Mouse (Mus musculus) NIH3T3 (cell line): Measurements from ENCODE around the gene Mrpl37.

Experiments
- DNase-seq: peaks from one replicate; pipeline ENCODE4 v3.0.0-alpha.2; 2012; ENCODE audit warnings: low read depth

Gene Mrpl37

GRCm38 (mm10) chr4:107017257-107017656, 49.4 kb downstream of the Mrpl37 start:
- DNase-seq: no peak

- DNase-seq: no peak
Measured at GRCm38 (mm10) chr4:107015971-107016511, 50.6 kb downstream of the Mrpl37 start.

DNA sequence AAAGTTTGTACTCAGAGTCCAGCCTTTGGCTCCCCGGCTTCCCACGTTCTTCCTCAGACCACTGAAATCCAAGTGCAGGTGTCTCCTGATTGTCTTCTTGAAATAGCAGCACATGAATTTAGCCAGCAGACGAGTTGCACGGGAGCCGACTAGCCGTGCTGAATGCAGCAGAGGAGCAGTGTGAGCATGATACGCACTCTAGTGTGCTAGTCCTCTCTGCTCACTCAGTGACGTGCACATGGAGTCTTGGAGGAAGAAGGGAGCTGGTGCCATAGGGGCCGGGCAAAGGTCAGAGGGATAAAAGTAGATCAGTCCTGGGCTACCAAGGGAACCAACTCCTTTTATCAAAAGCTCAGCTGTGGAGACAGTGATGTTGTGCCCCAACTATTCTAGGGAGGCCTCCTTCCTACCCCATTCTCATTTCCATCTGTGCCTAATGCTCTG, 52.8 kb downstream of the Mrpl37 start:
- DNase-seq: no peak

DNA sequence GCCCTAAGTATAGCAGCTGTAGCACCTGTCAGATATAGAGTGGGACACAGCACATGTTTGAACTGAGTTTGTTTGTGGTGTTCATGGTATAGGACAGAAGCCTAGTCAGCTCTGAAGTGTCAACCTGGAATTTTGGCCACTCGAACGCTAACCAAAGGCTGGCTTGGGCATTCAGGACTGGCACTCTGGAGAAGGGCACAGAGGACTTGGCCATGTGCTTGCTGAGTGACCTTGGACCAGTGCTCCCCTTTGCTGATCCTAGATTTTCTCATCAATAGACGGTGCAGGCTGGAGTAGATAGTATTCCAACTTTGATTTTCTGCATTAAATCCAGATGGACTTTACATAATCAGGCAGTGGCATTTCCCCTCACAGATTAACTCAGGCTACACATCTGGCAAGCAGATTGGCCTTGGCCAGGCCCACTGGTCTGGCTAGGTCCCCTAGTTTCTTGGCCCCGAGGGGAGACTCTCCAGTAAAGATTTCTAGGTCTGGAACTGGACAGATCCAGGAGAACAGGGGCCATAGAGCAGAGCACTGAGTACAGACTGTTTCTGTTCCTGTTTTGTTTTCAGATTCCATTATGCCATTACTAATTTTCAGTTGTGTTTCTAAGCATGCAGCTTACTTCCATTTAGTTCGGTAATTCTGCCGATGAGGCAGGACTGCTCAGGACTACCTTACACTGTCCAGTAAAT, 53.4 kb downstream of the Mrpl37 start:
- peak; percentile 59 for DNase-seq

- no peak for DNase-seq
Measured at GRCm38 (mm10) chr4:107012574-107012973, 54.1 kb downstream of the Mrpl37 start.

- peak; percentile 82 for DNase-seq
Measured at GRCm38 (mm10) chr4:107012005-107012478, 54.6 kb downstream of the Mrpl37 start.

DNA sequence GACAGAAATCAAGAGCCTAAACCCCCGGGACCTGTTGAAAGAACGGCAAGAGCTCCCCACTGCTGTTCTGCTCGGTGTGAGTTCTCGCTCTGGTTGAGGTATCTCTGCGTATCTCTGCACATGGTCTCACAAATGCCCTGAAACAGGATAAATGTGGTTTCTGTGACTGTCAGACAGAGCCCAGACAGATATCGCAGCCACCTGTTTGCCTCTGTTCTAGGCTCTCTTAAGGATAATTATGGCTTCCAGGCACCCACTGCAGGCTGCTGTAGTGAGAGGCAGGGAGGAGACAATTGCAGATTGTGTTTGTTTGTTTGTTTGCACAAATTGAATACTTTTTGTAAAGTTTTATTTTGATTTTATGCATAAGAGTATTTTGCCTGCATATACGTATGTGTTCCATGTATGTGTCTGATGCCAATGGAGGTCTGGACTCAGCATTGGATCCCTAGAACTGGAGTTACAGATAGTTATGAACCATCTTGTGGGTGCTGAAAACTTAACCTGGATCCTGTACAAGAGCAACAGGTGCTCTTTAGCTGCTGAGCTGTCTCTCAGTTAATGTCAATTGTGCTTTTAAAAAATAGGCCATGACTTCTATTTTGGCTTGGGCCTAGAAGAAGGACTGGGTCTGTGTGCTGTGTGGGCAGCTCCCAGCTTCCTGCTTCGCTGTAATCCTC, 55.2 kb downstream of the Mrpl37 start:
- no peak for DNase-seq

DNA sequence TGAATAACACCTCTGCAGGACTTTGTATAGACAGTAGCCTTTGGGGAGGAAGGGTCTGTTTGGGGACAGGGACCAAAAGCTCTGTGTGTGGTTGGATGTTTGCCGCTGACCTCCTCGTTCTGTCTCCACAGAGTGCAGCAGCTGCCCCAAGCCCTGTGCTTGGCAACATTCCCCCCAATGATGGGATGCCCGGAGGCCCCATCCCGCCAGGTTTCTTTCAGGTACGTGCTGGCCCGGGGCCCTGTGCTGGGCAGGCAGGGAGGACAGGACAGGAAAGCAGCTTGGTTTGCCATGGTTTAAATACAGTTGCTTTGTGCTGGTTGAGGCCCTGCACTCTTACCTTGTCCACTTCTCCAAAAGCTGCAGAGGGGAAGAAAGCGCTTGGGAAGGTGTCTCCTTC, 57.1 kb downstream of the Mrpl37 start:
- no peak for DNase-seq

GRCm38 (mm10) chr4:107008161-107008560, 58.5 kb downstream of the Mrpl37 start:
- no peak for DNase-seq

GRCm38 (mm10) chr4:107007359-107007758, 59.3 kb downstream of the Mrpl37 start:
- DNase-seq: no peak

DNA sequence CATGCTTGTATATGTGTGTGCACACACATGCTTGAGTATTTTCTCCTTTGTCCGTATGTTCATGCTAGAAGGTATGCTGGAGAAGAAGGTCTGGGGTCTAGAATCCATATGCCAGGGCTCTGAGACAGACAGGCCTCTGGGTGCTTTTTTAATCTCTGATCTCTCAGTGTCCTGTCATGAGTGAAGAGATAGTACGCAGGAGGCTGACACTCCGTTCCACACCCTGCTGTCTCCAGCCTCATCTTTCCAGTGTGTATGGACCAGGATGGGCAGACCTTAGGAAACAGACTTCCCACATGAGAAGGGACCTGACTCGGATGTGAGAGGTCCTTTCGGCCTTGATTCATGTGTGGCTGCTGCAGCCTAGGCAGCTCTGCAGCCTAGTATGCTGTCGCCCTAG, 59.9 kb downstream of the Mrpl37 start:
- no peak for DNase-seq

DNA sequence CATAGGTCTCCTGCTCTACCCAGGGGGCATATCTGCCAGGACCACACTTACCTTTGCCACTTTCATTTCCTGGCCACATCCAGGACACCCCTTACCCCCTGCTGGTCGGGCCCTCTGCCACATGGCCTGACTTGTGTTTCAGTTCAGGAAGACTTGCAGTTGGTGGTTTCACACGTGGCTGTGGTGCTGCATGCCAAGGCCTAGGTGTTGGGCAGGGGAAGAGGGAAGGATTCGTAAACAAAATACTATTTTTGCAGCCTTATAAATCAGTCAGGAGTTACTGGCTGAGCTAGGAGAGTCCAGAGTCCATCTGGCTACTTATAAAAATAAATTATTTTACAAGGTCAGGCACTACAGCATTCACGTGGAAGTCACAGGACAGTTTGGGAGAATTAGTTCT, 60.4 kb downstream of the Mrpl37 start:
- no peak for DNase-seq
